Mouse (Mus musculus) limb, embryonic 12.5 days (tissue): ENCODE data around the gene Rab11fip3. TPM values are rescaled to one million over a fixed set of nuclear protein-coding genes. Genes with fewer than 3 reads are reported as not detected.
"Not testable (repeated sequence)": the region's sequence is repeated elsewhere in the genome, so short reads cannot be mapped to it uniquely, and the experiment has no call there.

Experiments
- ATAC-seq: fragments of 200-750 bp; cut with Nextera tagmentation; 2 replicates; pipeline ENCODE4 v1.8.0; 2017; ENCODE audit warnings: low read depth, moderate TSS enrichment; ENCODE audit not compliant: insufficient number of reproducible peaks, insufficient read depth, low FRiP score, low TSS enrichment
- H3K27ac ChIP-seq: fragments of 300-500 bp; sonication (generic); 2 replicates; pipeline ENCODE4 v1.5.1; 2016; ENCODE audit warnings: mild to moderate bottlenecking, moderate library complexity
- H3K27me3 ChIP-seq: fragments of 300-500 bp; sonication (generic); 2 replicates; pipeline ENCODE4 v1.6.1; 2016; ENCODE audit warnings: mild to moderate bottlenecking, moderate library complexity
- H3K36me3 ChIP-seq: fragments of 300-500 bp; sonication (generic); 2 replicates; pipeline ENCODE4 v1.6.1; 2016; ENCODE audit warnings: mild to moderate bottlenecking, moderate library complexity
- H3K4me1 ChIP-seq: fragments of 300-500 bp; sonication (generic); replicated peaks from 2 replicates; pipeline ENCODE4 v1.6.1; 2016
- H3K4me2 ChIP-seq: fragments of 300-500 bp; sonication (generic); 2 replicates; pipeline ENCODE4 v1.6.1; 2016; ENCODE audit warnings: mild to moderate bottlenecking, moderate library complexity
- H3K4me3 ChIP-seq: fragments of 300-500 bp; sonication (generic); replicated peaks from 2 replicates; pipeline ENCODE4 v1.5.1; 2016; ENCODE audit warnings: mild to moderate bottlenecking
- H3K9ac ChIP-seq: fragments of 300-500 bp; sonication (generic); replicated peaks from 2 replicates; pipeline ENCODE4 v1.6.1; 2016; ENCODE audit warnings: mild to moderate bottlenecking, moderate library complexity
- H3K9me3 ChIP-seq: fragments of 300-500 bp; sonication (generic); 2 replicates; pipeline ENCODE4 v1.6.1; 2016; ENCODE audit warnings: mild to moderate bottlenecking, moderate library complexity
- WGBS: fragments of 180-500 bp; shearing (Covaris S2); methylation state at CpG from one replicate; pipeline ENCODE4 v1.1.7; 2016; 5-methylcytosine and 5-hydroxymethylcytosine counted together
- polyA plus RNA-seq: library from polyadenylated mRNA; unstranded; fragments of >200 nt; fragmentation: Nextera tagmentation; extraction: Ambion mirVana; gene quantifications from 2 replicates; pipeline ENCODE4 v1.2.1, GENCODE M21; 2016

Rab11fip3 gene
- 25.0 and 26.9 TPM in 2 replicates for polyA plus RNA-seq

- peak within 1 kb of the TSS; percentile 82 for H3K9ac ChIP-seq
- peaks cover 25% of the 10 kb centered on the region for H3K27me3 ChIP-seq
- H3K9me3 ChIP-seq, result no peaks in the 10 kb centered on the region
- ATAC-seq, result peak; percentile 89
- H3K27ac ChIP-seq, result peak within 1 kb of the TSS; percentile 64
- peak within 1 kb of the TSS; percentile 88 for H3K4me3 ChIP-seq
- H3K36me3 ChIP-seq, result peaks cover 23% of the 10 kb centered on the region
- WGBS, result under 1% methylated on average over 94 of the region's 94 CpGs
- peak within 1 kb of the TSS; percentile 99 for H3K4me2 ChIP-seq
- H3K4me1 ChIP-seq, result peaks cover 36% of the 10 kb centered on the region
These were observed at the start of gene Rab11fip3 for GRCm38 (mm10) chr17:26068831-26069739. Gene Rab11fip3, minus strand, starts transcription at chr17:26069555.

GRCm38 (mm10) chr17:26116503-26117258 is 47.3 kb upstream of the Rab11fip3 start:
- 86% methylated on average over 17 of the region's 17 CpGs for WGBS
- peaks cover 84% of the 10 kb centered on the region for H3K27me3 ChIP-seq
- peaks cover 13% of the 10 kb centered on the region for H3K4me1 ChIP-seq

GRCm38 (mm10) chr17:26115956-26116487 is 46.7 kb upstream of the Rab11fip3 start:
- H3K36me3 ChIP-seq, result no peaks in the 10 kb centered on the region
- no peaks in the 10 kb centered on the region for H3K9me3 ChIP-seq
- no peak for ATAC-seq

More at GRCm38 (mm10) chr17:26116503-26117258, 47.3 kb upstream of the Rab11fip3 start:
- no peaks in the 10 kb centered on the region for H3K36me3 ChIP-seq
- H3K27ac ChIP-seq, result no peak overlapping the region
- H3K9me3 ChIP-seq, result no peaks in the 10 kb centered on the region
- no peak overlapping the region for H3K9ac ChIP-seq
- H3K4me2 ChIP-seq, result no peak overlapping the region
- H3K4me3 ChIP-seq, result no peak overlapping the region
- ATAC-seq, result no peak

GRCm38 (mm10) chr17:26115205-26115898 is 46.0 kb upstream of the Rab11fip3 start:
- Histone ChIP-seq H3K27ac (no peak overlapping the region), H3K9me3 (no peaks in the 10 kb centered on the region), H3K4me3 (no peak overlapping the region), H3K9ac (no peak overlapping the region), H3K4me2 (no peak overlapping the region), H3K27me3 (peaks cover 97% of the 10 kb centered on the region), H3K4me1 (peaks cover 19% of the 10 kb centered on the region), H3K36me3 (no peaks in the 10 kb centered on the region)
- 75% methylated on average over 7 of the region's 7 CpGs for WGBS
- no peak for ATAC-seq

More at GRCm38 (mm10) chr17:26115956-26116487, 46.7 kb upstream of the Rab11fip3 start:
- H3K4me3 ChIP-seq, result no peak overlapping the region
- no peak overlapping the region for H3K4me2 ChIP-seq
- peaks cover 16% of the 10 kb centered on the region for H3K4me1 ChIP-seq
- H3K27ac ChIP-seq, result no peak overlapping the region
- peaks cover 91% of the 10 kb centered on the region for H3K27me3 ChIP-seq
- H3K9ac ChIP-seq, result no peak overlapping the region
- WGBS, result 51% methylated on average over 3 of the region's 3 CpGs

GRCm38 (mm10) chr17:26114461-26114860 is 45.1 kb upstream of the Rab11fip3 start:
- WGBS, result 57% methylated on average over 7 of the region's 7 CpGs
- not testable (repeated sequence) for H3K4me3 ChIP-seq, ATAC-seq, H3K9me3 ChIP-seq, H3K27ac ChIP-seq, H3K4me2 ChIP-seq, H3K9ac ChIP-seq, H3K36me3 ChIP-seq
- peaks cover 95% of the 10 kb centered on the region for H3K27me3 ChIP-seq
- peaks cover 17% of the 10 kb centered on the region for H3K4me1 ChIP-seq

GRCm38 (mm10) chr17:26114061-26114460 is 44.7 kb upstream of the Rab11fip3 start:
- H3K36me3 ChIP-seq, result no peaks in the 10 kb centered on the region
- H3K9ac ChIP-seq, result 0 out of 2 replicates have a peak overlapping the region, but pooled peaks have one; percentile 71
- WGBS, result 12% methylated on average over 8 of the region's 8 CpGs

GRCm38 (mm10) chr17:26113181-26113948 is 44.0 kb upstream of the Rab11fip3 start, which contains the start of gene Tmem8:
Gene Tmem8, plus strand, starts transcription at chr17:26113299.
- Histone ChIP-seq H3K4me1 (peaks cover 17% of the 10 kb centered on the region), H3K4me2 (peak within 1 kb of the TSS; percentile 99), H3K9me3 (no peaks in the 10 kb centered on the region), H3K9ac (peak within 1 kb of the TSS; percentile 71), H3K36me3 (no peaks in the 10 kb centered on the region), H3K27ac (no peak within 1 kb of the TSS), H3K4me3 (peak within 1 kb of the TSS; percentile 65), H3K27me3 (peaks cover 84% of the 10 kb centered on the region)
- under 1% methylated on average over 48 of the region's 75 CpGs for WGBS
- peak; percentile 58 for ATAC-seq

More at GRCm38 (mm10) chr17:26114061-26114460, 44.7 kb upstream of the Rab11fip3 start:
- ATAC-seq, result no peak
- Histone ChIP-seq H3K27ac (no peak overlapping the region), H3K9me3 (no peaks in the 10 kb centered on the region), H3K4me3 (peak overlapping the region; percentile 65), H3K27me3 (peaks cover 91% of the 10 kb centered on the region), H3K4me1 (peaks cover 17% of the 10 kb centered on the region), H3K4me2 (peak overlapping the region; percentile 99)

- no peak overlapping the region for H3K9ac ChIP-seq
- peaks cover 17% of the 10 kb centered on the region for H3K4me1 ChIP-seq
- WGBS, result 19% methylated on average over 14 of the region's 14 CpGs
- H3K9me3 ChIP-seq, result no peaks in the 10 kb centered on the region
- peak overlapping the region; percentile 65 for H3K4me3 ChIP-seq
- ATAC-seq, result no peak
- no peak overlapping the region for H3K27ac ChIP-seq
- H3K4me2 ChIP-seq, result peak overlapping the region; percentile 99
- peaks cover 78% of the 10 kb centered on the region for H3K27me3 ChIP-seq
- H3K36me3 ChIP-seq, result no peaks in the 10 kb centered on the region
These were observed 43.4 kb upstream of the Rab11fip3 start for GRCm38 (mm10) chr17:26112751-26113150.

GRCm38 (mm10) chr17:26111722-26112121 is 42.4 kb upstream of the Rab11fip3 start:
- no peak overlapping the region for H3K4me3 ChIP-seq
- peaks cover 68% of the 10 kb centered on the region for H3K27me3 ChIP-seq
- H3K9me3 ChIP-seq, result no peaks in the 10 kb centered on the region
- 29% methylated on average over 4 of the region's 4 CpGs for WGBS
- ATAC-seq, result no peak
- H3K9ac ChIP-seq, result no peak overlapping the region
- peaks cover 17% of the 10 kb centered on the region for H3K4me1 ChIP-seq
- H3K27ac ChIP-seq, result no peak overlapping the region
- no peaks in the 10 kb centered on the region for H3K36me3 ChIP-seq
- H3K4me2 ChIP-seq, result no peak overlapping the region

- Histone ChIP-seq H3K4me1 (peaks cover 17% of the 10 kb centered on the region), H3K27ac (no peak overlapping the region), H3K4me2 (no peak overlapping the region; the same call in 1 of the 2 replicates), H3K9me3 (no peaks in the 10 kb centered on the region), H3K9ac (no peak overlapping the region), H3K4me3 (no peak overlapping the region), H3K36me3 (no peaks in the 10 kb centered on the region), H3K27me3 (peaks cover 61% of the 10 kb centered on the region)
- 3% methylated on average over 4 of the region's 4 CpGs for WGBS
- 0 out of 2 replicates have a peak, but pooled peaks have one; percentile 28 for ATAC-seq
These were observed 41.7 kb upstream of the Rab11fip3 start for GRCm38 (mm10) chr17:26111024-26111423.
